Mouse (Mus musculus) CH12.LX (cell line): ENCODE results near the gene Cdh13. TPM values are rescaled to one million over a fixed set of nuclear protein-coding genes. Genes with fewer than 3 reads are reported as not detected.

Experiments used
- DNase-seq: peaks from one replicate; pipeline ENCODE4 v3.0.0-alpha.2; 2013; ENCODE audit errors: extremely low read depth
- H3K27ac ChIP-seq: 2 replicates; pipeline ENCODE4 v1.5.1; 2012; ENCODE audit warnings: low read depth, mild to moderate bottlenecking, control low read depth, moderate library complexity; ENCODE audit not compliant: insufficient read depth
- H3K27me3 ChIP-seq: replicated peaks from 2 replicates; pipeline ENCODE3; 2012; ENCODE audit warnings: inconsistent platforms
- H3K36me3 ChIP-seq, 2 experiments: replicated peaks in 1 of 2; 2 replicates each; pipeline versions ENCODE3 to v1.6.1; 2012; ENCODE audit warnings: inconsistent platforms in 1 of 2, low read length in 1 of 2, mild to moderate bottlenecking in 1 of 2, mixed read lengths in 1 of 2, moderate library complexity in 1 of 2; ENCODE audit not compliant: control insufficient read depth in 1 of 2, insufficient read depth in 1 of 2
- H3K4me1 ChIP-seq, 2 experiments: 2 replicates each; pipeline ENCODE4 v1.6.1; 2012; ENCODE audit warnings: inconsistent platforms in 1 of 2, moderate library complexity in 1 of 2; ENCODE audit not compliant: insufficient read depth in 2 of 2, control insufficient read depth in 1 of 2
- H3K4me2 ChIP-seq: 2 replicates; pipeline ENCODE4 v1.6.1; 2012; ENCODE audit warnings: low read depth, mild to moderate bottlenecking, control low read depth; ENCODE audit not compliant: poor library complexity, insufficient read depth, severe bottlenecking
- H3K4me3 ChIP-seq, 3 experiments: fragments of 150-350 bp in 1 of 3; sonication (generic) in 1 of 3; replicated peaks in 1 of 3; 2 replicates each; pipeline versions ENCODE3 to v1.5.1; 2011 to 2012; ENCODE audit warnings: low read depth in 2 of 3, low read length in 2 of 3, mild to moderate bottlenecking in 2 of 3, moderate library complexity in 2 of 3, control low read depth in 1 of 3, improper control_type of control experiment in 1 of 3, inconsistent platforms in 1 of 3, mixed read lengths in 1 of 3; ENCODE audit not compliant: poor library complexity in 1 of 3
- H3K79me2 ChIP-seq: replicated peaks from 2 replicates; pipeline ENCODE4 v1.6.1; 2012; ENCODE audit warnings: mild to moderate bottlenecking, moderate library complexity; ENCODE audit not compliant: control insufficient read depth, poor library complexity, insufficient read depth, severe bottlenecking; ENCODE audit errors: extremely low read depth
- H3K9ac ChIP-seq: 2 replicates; pipeline ENCODE4 v1.6.1; 2012; ENCODE audit warnings: low read depth, mild to moderate bottlenecking, control low read depth, moderate library complexity; ENCODE audit not compliant: insufficient read depth
- H3K9me3 ChIP-seq: replicated peaks from 2 replicates; pipeline ENCODE3; 2012; ENCODE audit warnings: low read length, inconsistent platforms, mixed read lengths
- BHLHE40 ChIP-seq: IDR thresholded peaks from 2 replicates; pipeline ENCODE4 v1.6.1; 2011; ENCODE audit warnings: mild to moderate bottlenecking, low read depth, low read length, improper control_type of control experiment
- CHD2 ChIP-seq: IDR thresholded peaks from 2 replicates; pipeline ENCODE4 v1.6.1; 2011; ENCODE audit warnings: low read length, improper control_type of control experiment
- CTCF ChIP-seq, 2 experiments: IDR thresholded peaks in 1 of 2; conservative IDR thresholded peaks in 1 of 2; 2 replicates each; pipeline ENCODE4 v1.5.1; 2011 to 2012; ENCODE audit warnings: low read depth in 2 of 2, low read length in 2 of 2, improper control_type of control experiment in 1 of 2, inconsistent platforms in 1 of 2, mild to moderate bottlenecking in 1 of 2, moderate library complexity in 1 of 2
- E2F4 ChIP-seq: IDR thresholded peaks from 2 replicates; pipeline ENCODE4 v1.6.1; 2011; ENCODE audit warnings: low read depth, low read length, improper control_type of control experiment; ENCODE audit not compliant: insufficient replicate concordance
- ELF1 ChIP-seq: IDR thresholded peaks from 2 replicates; pipeline ENCODE4 v1.6.1; 2014; ENCODE audit warnings: low read depth, mild to moderate bottlenecking, inconsistent platforms, low read length, improper control_type of control experiment
- EP300 ChIP-seq: IDR thresholded peaks from 2 replicates; pipeline ENCODE4 v1.6.1; 2011; ENCODE audit warnings: low read length, improper control_type of control experiment
- ETS1 ChIP-seq: conservative IDR thresholded peaks from 2 replicates; pipeline ENCODE4 v1.6.1; 2012; ENCODE audit warnings: low read depth, mild to moderate bottlenecking, inconsistent platforms, low read length, improper control_type of control experiment, moderate library complexity
- GABPA ChIP-seq: IDR thresholded peaks from 2 replicates; pipeline ENCODE4 v1.6.1; 2012; ENCODE audit warnings: low read depth, low read length, improper control_type of control experiment, inconsistent platforms; ENCODE audit not compliant: insufficient replicate concordance
- HCFC1 ChIP-seq: IDR thresholded peaks from 2 replicates; pipeline ENCODE4 v1.6.1; 2012; ENCODE audit warnings: low read depth, mild to moderate bottlenecking, inconsistent platforms, low read length, improper control_type of control experiment
- IRF4 ChIP-seq: IDR thresholded peaks from 2 replicates; pipeline ENCODE4 v1.6.1; 2014; ENCODE audit warnings: low read depth, mild to moderate bottlenecking, inconsistent platforms, low read length, improper control_type of control experiment
- JUND ChIP-seq: conservative IDR thresholded peaks from 2 replicates; pipeline ENCODE4 v1.6.1; 2011; ENCODE audit warnings: low read depth, low read length, improper control_type of control experiment
- KAT2A ChIP-seq: IDR thresholded peaks from 2 replicates; pipeline ENCODE4 v1.6.1; 2012; ENCODE audit warnings: low read length, improper control_type of control experiment, inconsistent platforms; ENCODE audit not compliant: insufficient replicate concordance
- MEF2A ChIP-seq: IDR thresholded peaks from 2 replicates; pipeline ENCODE4 v1.6.1; 2014; ENCODE audit warnings: low read depth, mild to moderate bottlenecking, inconsistent platforms, low read length, improper control_type of control experiment, borderline replicate concordance
- MXI1 ChIP-seq: IDR thresholded peaks from 2 replicates; pipeline ENCODE4 v1.6.1; 2011; ENCODE audit warnings: mild to moderate bottlenecking, low read depth, low read length, improper control_type of control experiment
- MYC ChIP-seq: IDR thresholded peaks from 2 replicates; pipeline ENCODE4 v1.6.1; 2011; ENCODE audit warnings: low read depth, mild to moderate bottlenecking, improper control_type of control experiment, low read length
- PAX5 ChIP-seq: IDR thresholded peaks from 2 replicates; pipeline ENCODE4 v1.6.1; 2012; ENCODE audit warnings: low read length, inconsistent platforms, mixed read lengths
- POLR2AphosphoS2 ChIP-seq: IDR thresholded peaks from 2 replicates; pipeline ENCODE4 v1.6.1; 2011; ENCODE audit warnings: low read depth, low read length, improper control_type of control experiment
- RCOR1 ChIP-seq: conservative IDR thresholded peaks from 2 replicates; pipeline ENCODE4 v1.6.1; 2012; ENCODE audit warnings: low read depth, mild to moderate bottlenecking, inconsistent platforms, low read length, improper control_type of control experiment
- SIN3A ChIP-seq: IDR thresholded peaks from 2 replicates; pipeline ENCODE4 v1.6.1; 2012; ENCODE audit warnings: low read length, improper control_type of control experiment, inconsistent platforms
- SMC3 ChIP-seq: IDR thresholded peaks from 2 replicates; pipeline ENCODE4 v1.6.1; 2011; ENCODE audit warnings: low read depth, low read length, improper control_type of control experiment
- UBTF ChIP-seq: IDR thresholded peaks from 2 replicates; pipeline ENCODE4 v1.6.1; 2012; ENCODE audit warnings: low read depth, mild to moderate bottlenecking, inconsistent platforms, low read length, improper control_type of control experiment, moderate library complexity
- USF1 ChIP-seq: IDR thresholded peaks from 2 replicates; pipeline ENCODE4 v1.6.1; 2014; ENCODE audit warnings: low read depth, mild to moderate bottlenecking, inconsistent platforms, low read length, improper control_type of control experiment
- USF2 ChIP-seq: conservative IDR thresholded peaks from 2 replicates; pipeline ENCODE4 v1.6.1; 2011; ENCODE audit warnings: low read depth, low read length, improper control_type of control experiment
- ZKSCAN1 ChIP-seq: IDR thresholded peaks from 2 replicates; pipeline ENCODE4 v1.6.1; 2012; ENCODE audit warnings: low read depth, inconsistent platforms, low read length, improper control_type of control experiment, borderline replicate concordance
- ZMIZ1 ChIP-seq: IDR thresholded peaks from 2 replicates; pipeline ENCODE4 v1.6.1; 2012; ENCODE audit warnings: low read depth, mild to moderate bottlenecking, inconsistent platforms, low read length, improper control_type of control experiment
- ZNF384 ChIP-seq: IDR thresholded peaks from 2 replicates; pipeline ENCODE4 v1.6.1; 2012; ENCODE audit warnings: low read depth, low read length, improper control_type of control experiment, inconsistent platforms
- dilution Hi-C: fragments of 300-500 bp; cut with MboI; formaldehyde crosslinking; loops from 2 replicates; pipeline ENCODE4 v1.14.3; 2020; ENCODE audit warnings: low sequenced_read_pairs; ENCODE audit not compliant: extremely low pct_unique_long_range_greater_than_20kb, extremely low pct_ligation_motif_present
- in situ Hi-C: fragments of 300-500 bp; cut with MboI; formaldehyde crosslinking; loops from 3 replicates; pipeline ENCODE4 v1.14.3; 2019; ENCODE audit warnings: low sequenced_read_pairs, low pct_ligation_motif_present, low pct_unique_long_range_greater_than_20kb, mixed read lengths
- polyA plus RNA-seq: library from polyadenylated mRNA; unstranded; fragments of >175 nt; gene quantifications from 2 replicates; pipeline ENCODE4 v1.2.1, GENCODE M21; 2012; ENCODE audit warnings: low read depth; ENCODE audit not compliant: insufficient read length
- total RNA-seq, 2 experiments: library from RNA; depleted of rRNA; stranded (reverse); fragments of 300-350 nt in 1 of 2; fragments of >200 nt in 1 of 2; gene quantifications; 2 replicates each; pipeline ENCODE4 v1.2.3; 2012 to 2014

The Cdh13 gene
- total and polyA plus RNA-seq, 3 experiments, result not detected

DNA sequence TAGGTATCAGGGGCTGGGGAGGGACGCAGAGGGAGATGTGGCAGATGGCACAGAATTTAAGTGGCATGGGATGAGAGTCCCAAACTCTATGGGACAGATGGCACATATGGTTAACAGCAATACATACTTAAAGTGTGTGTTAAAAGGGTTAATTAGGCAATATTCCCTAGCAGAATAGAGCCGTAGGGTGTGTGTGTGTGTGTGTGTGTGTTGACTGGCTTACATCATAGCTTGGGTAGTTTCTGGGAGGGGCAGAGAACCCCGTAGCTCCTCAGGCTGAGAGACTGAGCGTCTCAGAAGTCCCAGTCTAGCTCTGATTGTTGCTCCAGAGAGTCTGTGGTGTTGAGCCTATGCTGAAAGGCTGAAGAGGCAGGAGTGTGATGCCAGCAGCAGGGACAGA is 20.4 kb upstream of the Cdh13 start:
- Histone ChIP-seq H3K79me2 (no peaks in the 10 kb centered on the region), H3K4me2 (no peak overlapping the region), H3K9ac (no peak overlapping the region), H3K36me3 (no peaks in the 10 kb centered on the region), H3K27ac (no peak overlapping the region), H3K4me3 (no peak overlapping the region), H3K4me1 (no peaks in the 10 kb centered on the region), H3K27me3 (no peaks in the 10 kb centered on the region), H3K9me3 (peaks cover 91% of the 10 kb centered on the region)
- DNase-seq, result no peak
- dilution Hi-C loops, result no loop called here
- TF ChIP-seq ELF1 (no peak), USF2 (no peak), UBTF (no peak), CTCF (conservative IDR thresholded peaks at IDR 0.05 in 1 of 2, IDR thresholded peaks at IDR 0.05 in 1 of 2; ENCODE audit: low read depth in 2 of 2, low read length in 2 of 2) (no peak), CHD2 (no peak), ZNF384 (no peak), EP300 (no peak), ZKSCAN1 (no peak), IRF4 (no peak), ZMIZ1 (no peak), JUND (no peak), POLR2AphosphoS2 (no peak), HCFC1 (no peak), RCOR1 (no peak), KAT2A (no peak)
- in situ Hi-C loops, result no loop called here

DNA sequence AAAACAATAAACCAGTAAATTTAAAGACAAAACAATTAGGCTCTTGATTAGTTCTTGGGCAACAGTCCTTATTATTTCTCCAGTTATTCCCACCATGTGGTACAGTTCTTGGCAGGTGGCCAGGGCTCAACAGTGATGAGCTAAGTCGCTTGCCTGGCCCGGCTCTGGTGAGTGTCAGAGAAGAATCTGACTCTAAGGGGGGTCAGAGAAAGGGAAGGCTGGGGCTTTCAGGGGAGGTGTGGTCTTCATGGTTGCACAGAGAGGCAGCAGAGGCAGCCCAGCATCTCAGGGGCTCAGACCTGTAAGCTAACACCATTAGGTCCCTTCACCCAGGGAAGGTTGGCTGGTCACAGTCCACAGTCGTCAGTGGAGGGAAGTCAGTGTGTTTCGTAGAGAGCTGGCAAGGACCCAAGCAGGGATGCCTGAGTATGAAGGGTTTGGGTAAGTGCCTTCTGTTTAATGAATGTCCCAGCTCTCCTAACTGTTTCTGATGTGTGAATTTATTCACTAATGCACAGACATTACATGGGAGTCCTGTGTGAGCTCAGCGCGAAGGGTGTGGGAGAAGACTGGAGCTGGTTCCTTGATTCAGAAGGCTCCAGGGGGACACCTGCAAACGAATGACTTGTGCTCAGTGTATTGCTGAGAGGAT is 12.7 kb upstream of the Cdh13 start:
- no peaks in the 10 kb centered on the region for H3K36me3 ChIP-seq
- no peak overlapping the region for H3K4me3 ChIP-seq
- H3K9me3 ChIP-seq, result peaks cover 81% of the 10 kb centered on the region
- no peak overlapping the region for H3K27ac ChIP-seq
- H3K4me2 ChIP-seq, result no peak overlapping the region
- dilution Hi-C loops (no loop called here), in situ Hi-C loops (no loop called here)
- no peak for DNase-seq
- no peak overlapping the region for H3K9ac ChIP-seq
- H3K4me1 ChIP-seq, result no peaks in the 10 kb centered on the region
- H3K27me3 ChIP-seq, result no peaks in the 10 kb centered on the region
- TF ChIP-seq HCFC1 (no peak), IRF4 (no peak), SIN3A (no peak), PAX5 (no peak), UBTF (no peak), MYC (no peak), E2F4 (no peak), SMC3 (no peak), USF1 (no peak), ETS1 (no peak), MEF2A (no peak), MXI1 (no peak), USF2 (no peak), BHLHE40 (no peak), KAT2A (no peak), GABPA (no peak)
- H3K79me2 ChIP-seq, result no peaks in the 10 kb centered on the region
